Mouse (Mus musculus) lung, postnatal 25 days (tissue): Measurements from ENCODE around the gene Gas6.

Source experiments
- DNase-seq: peaks from one replicate; pipeline ENCODE4 v3.0.0; 2022; ENCODE audit warnings: low spot score

The Gas6 gene

GRCm38 (mm10) chr8:13461085-13461765 is 33.1 kb downstream of the Gas6 start:
- DNase-seq: no peak

GRCm38 (mm10) chr8:13459431-13459830 is 34.9 kb downstream of the Gas6 start:
- no peak for DNase-seq

DNA sequence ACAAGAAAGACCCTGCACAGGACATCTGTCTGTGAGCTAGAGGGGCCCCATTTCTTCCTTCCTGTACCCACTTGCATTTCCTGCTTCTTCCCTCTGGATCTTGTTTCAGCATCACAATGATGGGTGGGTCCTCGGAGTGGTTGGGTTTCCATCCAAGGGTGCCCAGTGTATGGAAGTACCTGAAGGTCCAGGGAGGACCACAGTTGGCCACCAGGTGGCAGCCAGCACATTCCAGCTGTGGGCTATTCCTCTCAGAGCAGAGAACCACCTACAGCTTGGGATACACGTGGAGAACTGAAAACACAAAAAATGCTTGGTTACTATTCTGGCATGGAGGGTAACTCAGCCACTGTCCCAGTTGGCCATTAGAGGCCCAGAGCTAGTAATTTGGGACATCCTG is 39.0 kb downstream of the Gas6 start:
- DNase-seq: peak; percentile 74

- no peak for DNase-seq
These were observed 39.8 kb downstream of the Gas6 start for GRCm38 (mm10) chr8:13454341-13455113.

DNA sequence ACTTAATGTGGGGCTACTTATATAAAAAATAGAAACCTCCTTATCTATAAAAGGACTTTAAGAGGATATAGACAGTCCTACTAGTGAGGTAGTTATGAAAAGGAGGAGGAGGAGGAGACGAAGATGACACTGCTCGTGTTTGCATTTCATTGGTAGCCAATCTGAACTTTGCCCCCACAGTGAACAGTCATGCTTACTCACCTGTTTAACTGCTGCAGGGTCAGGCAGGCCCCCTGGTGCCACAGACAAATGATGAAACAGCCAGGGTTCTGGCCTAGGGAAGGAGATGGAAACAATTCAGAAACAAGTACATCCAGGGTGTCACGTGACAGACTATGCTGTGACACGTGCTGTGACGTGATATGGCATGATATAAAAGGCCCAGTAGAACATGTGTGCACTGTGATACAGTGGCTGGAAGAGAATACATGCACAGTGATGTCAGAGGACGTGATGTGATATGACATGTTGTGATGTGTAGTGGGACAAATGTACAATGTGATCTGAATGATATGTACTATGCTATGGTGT is 42.5 kb downstream of the Gas6 start:
- no peak for DNase-seq

- DNase-seq: no peak
These were observed 46.1 kb downstream of the Gas6 start for GRCm38 (mm10) chr8:13448145-13448544.

- no peak for DNase-seq
These were observed 47.8 kb downstream of the Gas6 start for GRCm38 (mm10) chr8:13446456-13446855.

GRCm38 (mm10) chr8:13442152-13442551 is 52.1 kb downstream of the Gas6 start:
- no peak for DNase-seq

DNA sequence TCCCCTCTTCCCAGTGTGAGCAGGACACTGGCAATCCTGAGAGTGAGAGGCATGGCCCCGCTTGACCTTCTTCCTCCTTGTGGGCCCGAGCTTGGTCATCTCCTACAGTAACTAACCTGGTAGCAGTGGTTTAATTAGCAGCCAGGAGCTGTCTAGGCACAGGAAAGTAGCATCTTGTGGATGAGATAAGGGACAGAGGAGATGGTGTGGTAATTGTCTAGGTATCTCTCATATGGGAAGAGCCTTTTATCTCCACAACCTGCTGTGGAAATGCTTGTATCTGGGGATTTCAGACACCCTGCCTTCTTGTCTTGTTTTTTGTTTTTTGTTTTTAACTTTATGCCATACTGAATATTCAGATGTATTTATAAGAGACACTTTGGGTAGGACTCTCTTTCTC is 56.8 kb downstream of the Gas6 start:
- DNase-seq: no peak

- DNase-seq: no peak
These were observed 58.2 kb downstream of the Gas6 start for GRCm38 (mm10) chr8:13436052-13436451.

DNA sequence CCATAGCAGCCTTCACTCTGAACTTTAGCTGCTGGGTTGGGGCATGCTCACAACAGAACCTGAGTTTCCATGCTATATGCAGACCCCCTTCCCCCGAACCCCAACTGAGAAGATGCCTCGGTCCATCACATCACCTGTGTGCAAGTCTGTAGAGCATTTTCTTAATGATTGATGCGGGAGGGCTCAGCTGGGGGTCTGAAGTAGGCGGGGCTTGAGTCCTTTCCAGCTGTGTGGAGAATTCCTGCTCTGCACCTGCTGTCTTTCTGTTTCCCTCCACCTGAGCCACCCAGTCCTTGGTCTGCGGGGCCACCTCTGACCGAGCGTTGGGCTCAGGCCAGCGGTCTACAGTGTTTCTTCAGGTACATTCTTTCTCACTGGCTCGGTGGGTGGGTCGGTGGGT is 59.4 kb downstream of the Gas6 start, which contains the start of gene Tmem255b:
Gene Tmem255b (plus strand): TSS at position 301 of the 400 bp plus-strand sequence.
- no peak for DNase-seq

- no peak for DNase-seq
These were observed 61.2 kb downstream of the Gas6 start for GRCm38 (mm10) chr8:13433130-13433529.

DNA sequence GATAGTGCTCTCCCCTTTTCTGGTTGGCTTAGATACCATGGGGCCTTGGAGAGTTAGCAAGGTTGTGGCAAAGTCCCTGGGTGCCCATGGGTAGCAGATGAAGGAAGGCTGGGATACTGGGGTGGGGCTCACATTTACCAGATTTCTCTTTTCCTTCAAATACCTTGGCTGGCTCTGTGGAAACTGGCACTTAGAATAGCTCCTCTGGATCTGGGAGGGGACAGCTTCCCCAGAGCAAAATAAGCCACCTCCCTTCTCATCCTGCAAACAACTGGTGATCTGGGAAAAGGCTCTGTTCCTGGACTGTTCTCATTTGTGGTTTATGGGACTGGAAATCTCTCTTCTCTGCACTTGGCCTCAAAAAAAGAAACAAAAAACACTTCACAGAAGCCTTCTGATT is 63.4 kb downstream of the Gas6 start:
- DNase-seq: no peak

- no peak for DNase-seq
These were observed 63.9 kb downstream of the Gas6 start for GRCm38 (mm10) chr8:13430412-13430811.

DNA sequence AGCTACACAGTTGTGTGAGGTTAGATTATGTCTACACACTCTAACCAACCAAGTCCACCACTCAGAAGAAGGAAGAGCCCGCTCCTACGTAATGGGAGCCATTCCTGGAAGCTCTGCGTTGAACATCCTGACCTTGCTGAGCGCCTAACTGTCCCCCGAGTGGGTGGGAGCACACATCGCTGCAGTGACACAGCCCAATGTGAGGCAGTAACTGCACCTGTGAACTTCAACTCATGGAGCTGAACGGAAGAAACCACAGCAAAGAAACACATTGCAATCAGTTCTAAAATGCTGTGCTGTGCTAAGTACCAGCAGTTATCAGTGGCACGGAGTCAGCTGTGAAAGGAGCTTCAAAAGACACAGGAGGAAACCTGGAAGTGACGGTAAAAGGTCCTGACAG is 66.1 kb downstream of the Gas6 start:
- no peak for DNase-seq

GRCm38 (mm10) chr8:13427351-13427750 is 66.9 kb downstream of the Gas6 start:
- DNase-seq: no peak

- peak; percentile 39 for DNase-seq
These were observed 73.3 kb downstream of the Gas6 start for GRCm38 (mm10) chr8:13420970-13421369.

DNA sequence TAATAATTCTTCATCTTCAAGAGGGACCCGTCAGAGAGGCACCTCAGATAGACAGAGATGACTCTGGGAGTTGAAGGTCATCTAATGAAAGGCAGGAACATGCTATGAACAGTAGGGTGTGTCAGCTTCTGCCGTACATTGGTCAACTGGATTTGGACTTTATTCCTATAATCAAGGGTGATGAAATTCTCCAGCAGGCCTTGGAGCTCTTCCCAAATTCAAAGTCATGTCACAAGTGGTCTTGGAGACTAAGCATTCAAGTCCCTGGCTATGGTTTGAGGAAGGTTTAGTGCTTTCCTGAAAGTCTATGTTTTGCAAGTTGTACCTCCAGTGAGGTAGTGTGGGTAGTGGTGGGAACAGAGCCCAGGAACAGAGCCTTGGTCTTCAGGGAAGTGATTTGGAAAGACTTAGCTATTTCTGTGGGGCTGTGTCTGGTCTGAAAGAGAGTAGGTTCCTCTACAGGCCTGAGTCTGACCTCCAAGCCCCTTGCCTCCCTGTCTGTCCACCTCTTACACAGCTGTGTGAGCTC is 75.1 kb downstream of the Gas6 start:
- DNase-seq: no peak

GRCm38 (mm10) chr8:13415879-13416278 is 78.4 kb downstream of the Gas6 start:
- DNase-seq: no peak
